Mouse (Mus musculus): ENCODE results near the gene Tmem30b.

The Tmem30b gene

GRCm38 (mm10) chr12:73521238-73521841 is 24.9 kb downstream of the Tmem30b start:
- intact Hi-C loops (cut with DNase I): no loop called here

GRCm38 (mm10) chr12:73517768-73518167 is 28.4 kb downstream of the Tmem30b start:
- intact Hi-C loops (cut with DNase I): loop anchor here (2.0 to 10.0 kb wide), 2 partner anchors 193 to 497 kb away; no protein-coding TSS in a partner anchor

GRCm38 (mm10) chr12:73517022-73517709 is 29.0 kb downstream of the Tmem30b start:
- intact Hi-C loops (cut with DNase I): loop anchor here (2.0 to 10.0 kb wide), 2 partner anchors 192 to 496 kb away; no protein-coding TSS in a partner anchor

- intact Hi-C loops (cut with DNase I): loop anchor here (2.0 to 10.0 kb wide), 2 partner anchors 192 to 496 kb away; no protein-coding TSS in a partner anchor
These were observed 29.7 kb downstream of the Tmem30b start for GRCm38 (mm10) chr12:73516516-73516915.

GRCm38 (mm10) chr12:73514722-73515121 is 31.5 kb downstream of the Tmem30b start:
- intact Hi-C loops (cut with DNase I): loop anchor here (5.0 to 10.0 kb wide), 2 partner anchors 57 to 190 kb away; no protein-coding TSS in a partner anchor

- intact Hi-C loops (cut with DNase I): loop anchor here (5.0 to 10.0 kb wide), 2 partner anchors 57 to 189 kb away; no protein-coding TSS in a partner anchor
These were observed 32.2 kb downstream of the Tmem30b start for GRCm38 (mm10) chr12:73513958-73514357.

GRCm38 (mm10) chr12:73511467-73512047 is 34.6 kb downstream of the Tmem30b start:
- intact Hi-C loops (cut with DNase I): loop anchor here (5.0 to 10.0 kb wide), 2 partner anchors 54 to 187 kb away; no protein-coding TSS in a partner anchor

GRCm38 (mm10) chr12:73507105-73507504 is 39.1 kb downstream of the Tmem30b start:
- intact Hi-C loops (cut with DNase I): no loop called here

- intact Hi-C loops (cut with DNase I): no loop called here
These were observed 39.5 kb downstream of the Tmem30b start for GRCm38 (mm10) chr12:73506648-73507047.

GRCm38 (mm10) chr12:73500689-73501326 is 45.4 kb downstream of the Tmem30b start:
- intact Hi-C loops (cut with DNase I): no loop called here

- intact Hi-C loops (cut with DNase I): no loop called here
These were observed 51.0 kb downstream of the Tmem30b start for GRCm38 (mm10) chr12:73495172-73495571.

GRCm38 (mm10) chr12:73493929-73494530 is 52.2 kb downstream of the Tmem30b start:
- intact Hi-C loops (cut with DNase I): no loop called here

All from adrenal gland (tissue).